Mouse (Mus musculus) ES-E14 (cell line): ENCODE measurements around the gene Zcchc9.

Experiments used
- CHD2 ChIP-seq: IDR thresholded peaks from 2 replicates; pipeline ENCODE4 v1.6.1; 2014; ENCODE audit warnings: mild to moderate bottlenecking, low read depth, low read length, inconsistent platforms
- MAFK ChIP-seq: IDR thresholded peaks from 2 replicates; pipeline ENCODE4 v1.6.1; 2014; ENCODE audit warnings: mild to moderate bottlenecking, low read depth, low read length, inconsistent platforms; ENCODE audit not compliant: insufficient read depth
- ZC3H11A ChIP-seq: IDR thresholded peaks from 2 replicates; pipeline ENCODE4 v1.6.1; 2012; ENCODE audit warnings: low read depth, mild to moderate bottlenecking, inconsistent platforms, low read length, borderline replicate concordance

DNA sequence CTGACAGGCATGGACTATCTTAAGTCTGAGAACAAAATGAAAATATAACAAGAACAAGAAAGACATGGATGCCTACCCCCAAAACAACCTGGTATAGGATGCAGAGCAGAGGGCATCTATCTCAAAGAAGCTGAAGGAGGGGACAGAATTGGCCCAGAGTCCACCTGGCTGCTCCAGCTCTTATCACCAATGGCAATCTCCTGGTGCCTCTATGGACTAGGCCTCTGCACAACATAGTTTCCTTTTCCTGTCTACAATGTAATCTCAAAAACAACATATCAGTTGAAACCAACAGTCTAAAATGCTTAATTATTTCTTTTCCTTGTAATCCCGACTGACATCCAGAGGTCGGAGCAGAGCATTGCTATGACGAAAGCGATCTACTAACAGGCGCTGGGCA is 29.4 kb downstream of the Zcchc9 start:
- TF ChIP-seq CHD2 (no peak), MAFK (no peak), ZC3H11A (no peak)
